Mouse (Mus musculus) liver, postnatal 0 days (tissue): Measurements from ENCODE around the gene Cbx7.
"Not testable (repeated sequence)": the region's sequence is repeated elsewhere in the genome, so short reads cannot be mapped to it uniquely, and the experiment has no call there.

Source experiments
- CTCF ChIP-seq: sonication (generic); IDR thresholded peaks from 2 replicates; pipeline ENCODE4 v1.5.1; 2016; ENCODE audit warnings: antibody characterized with exemption, low read depth
- EP300 ChIP-seq: IDR thresholded peaks from 2 replicates; pipeline ENCODE4 v1.6.1; 2016; ENCODE audit warnings: antibody characterized with exemption, low read depth, mild to moderate bottlenecking

DNA sequence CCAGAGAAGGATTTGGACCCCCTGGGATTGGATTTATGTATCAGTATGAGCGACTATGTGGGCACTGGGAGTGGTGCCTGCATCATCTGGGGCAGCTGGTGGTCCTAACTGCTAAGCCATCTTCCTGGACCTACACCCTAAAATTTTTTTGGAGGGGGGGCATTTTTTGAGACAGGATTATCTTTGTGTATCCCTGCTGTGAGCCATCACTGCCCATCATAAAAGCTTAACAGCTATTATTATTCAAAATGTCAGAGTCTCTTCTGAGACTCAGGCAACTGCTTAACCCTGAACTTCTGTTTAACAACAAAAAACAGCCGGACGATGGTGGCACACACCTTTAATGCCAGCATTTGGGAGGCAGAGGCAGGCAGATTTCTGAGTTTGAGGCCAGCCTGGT is 61.9 kb downstream of the Cbx7 start:
- TF ChIP-seq EP300, CTCF: not testable (repeated sequence)
